Mouse (Mus musculus) right cerebral cortex, postnatal 4 days (tissue): ENCODE results near the gene BC107364.
A peak's percentile ranks its signal among the peaks of the same experiment; 100 is the strongest.
"Not testable (repeated sequence)": the region's sequence is repeated elsewhere in the genome, so short reads cannot be mapped to it uniquely, and the experiment has no call there.

Experiments
- DNase-seq: peaks from one replicate; pipeline ENCODE4 v3.0.0-alpha.2; 2022

The BC107364 gene

GRCm38 (mm10) chr3:96452262-96452661, at the start of gene BC107364:
BC107364 (minus strand) TSS chr3:96452306.
- DNase-seq = not testable (repeated sequence)

- DNase-seq = peak; percentile 89
These were observed 49.4 kb upstream of the BC107364 start for GRCm38 (mm10) chr3:96501391-96502115.

- DNase-seq = peak; percentile 90
These were observed 48.7 kb upstream of the BC107364 start for GRCm38 (mm10) chr3:96500691-96501265.

GRCm38 (mm10) chr3:96500289-96500621, 48.1 kb upstream of the BC107364 start:
- peak; percentile 92 for DNase-seq

- DNase-seq = peak; percentile 76
These were observed 47.6 kb upstream of the BC107364 start for GRCm38 (mm10) chr3:96499481-96500288.

- DNase-seq = no peak
These were observed 46.6 kb upstream of the BC107364 start for GRCm38 (mm10) chr3:96498476-96499245.

- peak; percentile 82 for DNase-seq
These were observed 45.4 kb upstream of the BC107364 start for GRCm38 (mm10) chr3:96497451-96498028.

GRCm38 (mm10) chr3:96496620-96497275, 44.6 kb upstream of the BC107364 start:
- not testable (repeated sequence) for DNase-seq

GRCm38 (mm10) chr3:96496216-96496615, 44.1 kb upstream of the BC107364 start:
- DNase-seq = no peak

- no peak for DNase-seq
These were observed 43.5 kb upstream of the BC107364 start for GRCm38 (mm10) chr3:96495490-96496210.

- DNase-seq = no peak
These were observed 42.8 kb upstream of the BC107364 start for GRCm38 (mm10) chr3:96494912-96495311.

- DNase-seq = not testable (repeated sequence)
These were observed 42.4 kb upstream of the BC107364 start for GRCm38 (mm10) chr3:96494456-96494855.

GRCm38 (mm10) chr3:96489636-96490035, 37.5 kb upstream of the BC107364 start:
- DNase-seq = not testable (repeated sequence)

GRCm38 (mm10) chr3:96488907-96489629, 37.0 kb upstream of the BC107364 start:
- DNase-seq = not testable (repeated sequence)

GRCm38 (mm10) chr3:96488290-96488906, 36.3 kb upstream of the BC107364 start:
- not testable (repeated sequence) for DNase-seq

GRCm38 (mm10) chr3:96487596-96488289, 35.6 kb upstream of the BC107364 start:
- DNase-seq = peak; percentile 36

- DNase-seq = not testable (repeated sequence)
These were observed 34.9 kb upstream of the BC107364 start for GRCm38 (mm10) chr3:96486828-96487559.

- DNase-seq = not testable (repeated sequence)
These were observed 34.1 kb upstream of the BC107364 start for GRCm38 (mm10) chr3:96486064-96486827.
